Mouse (Mus musculus): ENCODE data around the gene Sct. TPM values are rescaled to one million over a fixed set of nuclear protein-coding genes. Genes with fewer than 3 reads are reported as not detected.
"Not testable (repeated sequence)": the region's sequence is repeated elsewhere in the genome, so short reads cannot be mapped to it uniquely, and the experiment has no call there.

Sct gene
- total and polyA plus RNA-seq, 2 experiments from 2014 or later = 3.9 TPM; not detected in 1

- DNase-seq (peak; percentile 16), ATAC-seq (peak; percentile 48)
- Histone ChIP-seq H3K4me1 (ENCODE audit: insufficient read depth) (no peaks in the 10 kb centered on the region), H3K4me2 (ENCODE audit: low read depth) (no peak overlapping the region), H3K9me3 (ENCODE audit: low read length) (no peaks in the 10 kb centered on the region), H3K36me3 (ENCODE audit: insufficient read depth) (peaks cover 45% of the 10 kb centered on the region), H3K9ac (no peak overlapping the region), H3K27me3 (ENCODE audit: insufficient read depth, low read length) (no peaks in the 10 kb centered on the region), H3K4me3 (ENCODE audit: low read depth, low read length) (no peak overlapping the region), H3K27ac (ENCODE audit: low read depth, low read length) (no peak overlapping the region)
- peak; percentile 48 for TF ChIP-seq CTCF (IDR thresholded peaks at IDR 0.05; ENCODE audit: low read depth)
- 36% methylated on average over 12 of the region's 12 CpGs for WGBS
These were observed 14.0 kb downstream of the Sct start for GRCm38 (mm10) chr7:141264761-141265410.

GRCm38 (mm10) chr7:141264041-141264700 lies 14.8 kb downstream of the Sct start:
- no peak overlapping the region for H3K4me3 ChIP-seq (ENCODE audit: low read depth, low read length)

DNA sequence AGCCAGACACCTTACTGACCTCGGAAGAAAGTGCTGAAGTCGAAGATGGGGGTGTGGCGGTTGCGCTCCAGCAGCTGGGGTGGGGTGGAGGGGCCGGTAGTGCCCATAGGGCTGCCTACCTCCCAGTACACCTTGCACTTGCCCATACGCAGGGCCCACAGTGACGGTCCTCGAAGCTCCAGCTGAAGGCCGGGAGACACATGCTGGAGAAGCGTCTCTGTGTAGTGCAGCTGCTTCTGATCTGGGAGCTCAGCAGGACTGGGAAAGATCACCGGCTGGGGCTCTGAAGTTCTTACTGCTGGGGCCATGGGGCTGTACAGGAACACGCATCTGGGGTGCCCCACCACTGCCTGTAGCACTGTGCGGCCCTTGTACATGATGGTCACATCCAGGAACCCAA lies 15.3 kb downstream of the Sct start:
- no peaks in the 10 kb centered on the region for H3K9me3 ChIP-seq (ENCODE audit: low read length)
- peaks cover 57% of the 10 kb centered on the region for H3K36me3 ChIP-seq (ENCODE audit: insufficient read depth)
- H3K4me1 ChIP-seq (ENCODE audit: insufficient read depth) = no peaks in the 10 kb centered on the region
- 94% methylated on average over 13 of the region's 13 CpGs for WGBS
- DNase-seq (no peak), ATAC-seq (no peak)
- H3K4me2 ChIP-seq (ENCODE audit: low read depth) = no peak overlapping the region
- H3K9ac ChIP-seq = no peak overlapping the region
- no peak overlapping the region for H3K4me3 ChIP-seq (ENCODE audit: low read depth, low read length)
- no peak for TF ChIP-seq CTCF (IDR thresholded peaks at IDR 0.05; ENCODE audit: low read depth)
- H3K27me3 ChIP-seq (ENCODE audit: insufficient read depth, low read length) = no peaks in the 10 kb centered on the region
- no peak overlapping the region for H3K27ac ChIP-seq (ENCODE audit: low read depth, low read length)

More at GRCm38 (mm10) chr7:141264041-141264700, 14.8 kb downstream of the Sct start:
- Histone ChIP-seq H3K9me3 (ENCODE audit: low read length) (no peaks in the 10 kb centered on the region), H3K9ac (no peak overlapping the region), H3K27me3 (ENCODE audit: insufficient read depth, low read length) (no peaks in the 10 kb centered on the region), H3K27ac (ENCODE audit: low read depth, low read length) (no peak overlapping the region), H3K36me3 (ENCODE audit: insufficient read depth) (peaks cover 52% of the 10 kb centered on the region), H3K4me1 (ENCODE audit: insufficient read depth) (no peaks in the 10 kb centered on the region), H3K4me2 (ENCODE audit: low read depth) (no peak overlapping the region)
- TF ChIP-seq CTCF (IDR thresholded peaks at IDR 0.05; ENCODE audit: low read depth) = no peak
- WGBS = 77% methylated on average over 11 of the region's 11 CpGs
- ATAC-seq (no peak), DNase-seq (no peak)

DNA sequence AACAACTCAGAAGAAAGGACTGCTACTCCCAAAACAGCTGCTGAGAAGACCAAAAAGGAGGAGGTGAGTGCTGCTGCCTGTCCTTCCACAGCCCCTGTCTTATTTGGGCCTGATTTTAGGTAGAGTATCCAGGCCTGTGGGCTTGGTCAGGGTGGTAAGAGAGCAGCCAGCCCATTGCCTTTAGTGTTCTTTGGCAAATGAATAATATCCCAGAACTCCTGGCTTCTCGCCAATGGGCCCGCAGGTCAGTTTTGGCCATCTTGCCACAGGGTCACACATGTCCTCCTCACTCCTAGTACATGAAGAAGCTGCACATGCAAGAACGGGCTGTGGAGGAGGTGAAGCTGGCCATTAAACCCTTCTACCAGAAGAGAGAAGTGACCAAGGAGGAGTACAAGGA lies 17.5 kb downstream of the Sct start:
- no peak overlapping the region for H3K4me2 ChIP-seq (ENCODE audit: low read depth)
- H3K27ac ChIP-seq (ENCODE audit: low read depth, low read length) = no peak overlapping the region
- DNase-seq (no peak), ATAC-seq (no peak)
- H3K36me3 ChIP-seq (ENCODE audit: insufficient read depth) = peaks cover 79% of the 10 kb centered on the region
- no peak for TF ChIP-seq CTCF (IDR thresholded peaks at IDR 0.05; ENCODE audit: low read depth)
- no peak overlapping the region for H3K4me3 ChIP-seq (ENCODE audit: low read depth, low read length)
- no peaks in the 10 kb centered on the region for H3K27me3 ChIP-seq (ENCODE audit: insufficient read depth, low read length)
- WGBS = 92% methylated on average over 3 of the region's 3 CpGs
- no peaks in the 10 kb centered on the region for H3K9me3 ChIP-seq (ENCODE audit: low read length)
- no peak overlapping the region for H3K9ac ChIP-seq
- no peaks in the 10 kb centered on the region for H3K4me1 ChIP-seq (ENCODE audit: insufficient read depth)

DNA sequence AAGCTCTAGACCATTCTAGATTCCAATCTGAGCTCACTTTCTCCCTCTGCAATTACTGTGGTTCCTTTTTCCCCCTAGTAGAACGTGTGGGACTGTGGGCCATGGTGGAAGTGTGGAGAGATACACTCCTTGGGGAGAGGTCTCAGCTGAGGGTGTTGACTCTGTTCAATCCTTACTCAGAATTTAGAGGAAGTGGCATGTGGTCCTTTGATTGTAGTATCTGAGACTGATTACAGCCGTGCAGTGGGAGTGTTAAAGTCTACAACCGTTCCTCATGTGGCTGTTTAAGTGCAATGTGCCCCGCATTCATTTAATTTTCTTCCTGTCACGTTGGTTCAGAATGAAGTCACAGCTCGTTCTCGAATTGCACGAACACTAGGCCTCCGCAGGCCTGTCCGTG lies 22.8 kb downstream of the Sct start:
- Histone ChIP-seq H3K4me1 (ENCODE audit: insufficient read depth) (no peaks in the 10 kb centered on the region), H3K36me3 (ENCODE audit: insufficient read depth) (peaks cover 70% of the 10 kb centered on the region), H3K9me3 (ENCODE audit: low read length) (no peaks in the 10 kb centered on the region), H3K4me3 (ENCODE audit: low read depth, low read length) (no peak overlapping the region), H3K27ac (ENCODE audit: low read depth, low read length) (no peak overlapping the region), H3K4me2 (ENCODE audit: low read depth) (no peak overlapping the region), H3K27me3 (ENCODE audit: insufficient read depth, low read length) (no peaks in the 10 kb centered on the region), H3K9ac (no peak overlapping the region)
- WGBS = 93% methylated on average over 10 of the region's 10 CpGs
- no peak for TF ChIP-seq CTCF (IDR thresholded peaks at IDR 0.05; ENCODE audit: low read depth)
- DNase-seq (no peak), ATAC-seq (no peak)

GRCm38 (mm10) chr7:141250486-141250885 lies 28.4 kb downstream of the Sct start:
- not testable (repeated sequence) for H3K4me3 ChIP-seq (ENCODE audit: low read depth, low read length); H3K9me3 ChIP-seq (ENCODE audit: low read length); H3K4me2 ChIP-seq (ENCODE audit: low read depth); H3K9ac ChIP-seq; H3K27ac ChIP-seq (ENCODE audit: low read depth, low read length); H3K27me3 ChIP-seq (ENCODE audit: insufficient read depth, low read length); DNase-seq; ATAC-seq; H3K4me1 ChIP-seq (ENCODE audit: insufficient read depth)
- peaks cover 67% of the 10 kb centered on the region for H3K36me3 ChIP-seq (ENCODE audit: insufficient read depth)
- WGBS = 92% methylated on average over 4 of the region's 4 CpGs

GRCm38 (mm10) chr7:141231551-141231950 lies 47.4 kb downstream of the Sct start:
- 92% methylated on average over 9 of the region's 10 CpGs for WGBS

More at GRCm38 (mm10) chr7:141231551-141231950, 47.4 kb downstream of the Sct start:
- Histone ChIP-seq H3K27me3 (ENCODE audit: insufficient read depth, low read length) (no peaks in the 10 kb centered on the region), H3K9me3 (ENCODE audit: low read length) (no peaks in the 10 kb centered on the region), H3K36me3 (ENCODE audit: insufficient read depth) (peaks cover 56% of the 10 kb centered on the region), H3K9ac (no peak overlapping the region), H3K4me3 (ENCODE audit: low read depth, low read length) (no peak overlapping the region), H3K27ac (ENCODE audit: low read depth, low read length) (no peak overlapping the region), H3K4me2 (ENCODE audit: low read depth) (no peak overlapping the region), H3K4me1 (ENCODE audit: insufficient read depth) (peaks cover 12% of the 10 kb centered on the region)
- DNase-seq (no peak), ATAC-seq (no peak)
- TF ChIP-seq CTCF (IDR thresholded peaks at IDR 0.05; ENCODE audit: low read depth) = no peak
